Mouse (Mus musculus) large intestine, adult 2 months (tissue): ENCODE measurements around the gene Ebi3. TPM values are rescaled to one million over a fixed set of nuclear protein-coding genes. Genes with fewer than 3 reads are reported as not detected.

ENCODE experiments used
- DNase-seq: peaks from one replicate; pipeline ENCODE4 v3.0.0-alpha.2; 2012; ENCODE audit warnings: low read depth, low spot score
- WGBS: fragments of 180-500 bp; shearing (Covaris S2); methylation state at CpG from one replicate; pipeline ENCODE4 v1.1.7; 2018; 5-methylcytosine and 5-hydroxymethylcytosine counted together
- polyA plus RNA-seq: library from polyadenylated mRNA; depleted of rRNA; stranded (reverse); fragments of >200 nt; gene quantifications from 2 replicates; pipeline ENCODE4 v1.2.3, GENCODE M21; 2012

Ebi3 gene
- polyA plus RNA-seq, 1 experiment = 5.6 TPM

GRCm38 (mm10) chr17:55957726-55958583 lies 5.5 kb downstream of the Ebi3 start:
- no peak for DNase-seq
- 74% methylated on average over 13 of the region's 13 CpGs for WGBS

- 29% methylated on average over 2 of the region's 2 CpGs for WGBS
Observed at GRCm38 (mm10) chr17:55958584-55958886, 6.1 kb downstream of the Ebi3 start.

GRCm38 (mm10) chr17:55958918-55959728 lies 6.7 kb downstream of the Ebi3 start, which contains the start of gene Yju2:
Yju2 (plus strand) TSS chr17:55959099.
- peak; percentile 88 for DNase-seq
- under 1% methylated on average over 46 of the region's 46 CpGs for WGBS

More at GRCm38 (mm10) chr17:55958584-55958886, 6.1 kb downstream of the Ebi3 start:
- DNase-seq = no peak

GRCm38 (mm10) chr17:55959946-55960740 lies 7.7 kb downstream of the Ebi3 start:
- DNase-seq = no peak
- WGBS = 71% methylated on average over 10 of the region's 10 CpGs

- no peak for DNase-seq
Observed at GRCm38 (mm10) chr17:55960791-55961190, 8.4 kb downstream of the Ebi3 start.

- no peak for DNase-seq
- WGBS = 97% methylated on average over 7 of the region's 7 CpGs
Observed at GRCm38 (mm10) chr17:55961631-55962030, 9.2 kb downstream of the Ebi3 start.

GRCm38 (mm10) chr17:55963171-55963570 lies 10.7 kb downstream of the Ebi3 start:
- WGBS = 77% methylated on average over 14 of the region's 14 CpGs
- DNase-seq = no peak

- 95% methylated on average over 10 of the region's 10 CpGs for WGBS
Observed at GRCm38 (mm10) chr17:55964496-55964895, 12.1 kb downstream of the Ebi3 start.

GRCm38 (mm10) chr17:55964996-55965395 lies 12.6 kb downstream of the Ebi3 start:
- WGBS = 80% methylated on average over 9 of the region's 9 CpGs
- no peak for DNase-seq

More at GRCm38 (mm10) chr17:55964496-55964895, 12.1 kb downstream of the Ebi3 start:
- no peak for DNase-seq

GRCm38 (mm10) chr17:55967186-55967585 lies 14.7 kb downstream of the Ebi3 start:
- over 99% methylated on average over 4 of the region's 4 CpGs for WGBS
- no peak for DNase-seq

- no peak for DNase-seq
- 78% methylated on average over 7 of the region's 7 CpGs for WGBS
Observed at GRCm38 (mm10) chr17:55968210-55968609, 15.8 kb downstream of the Ebi3 start.

- 41% methylated on average over 14 of the region's 14 CpGs for WGBS
- DNase-seq = no peak
Observed at GRCm38 (mm10) chr17:55969560-55969959, 17.1 kb downstream of the Ebi3 start.

GRCm38 (mm10) chr17:55969966-55970891 lies 17.8 kb downstream of the Ebi3 start, which contains the start of gene Shd:
Shd (plus strand) TSS chr17:55970467.
- DNase-seq = no peak
- WGBS = 11% methylated on average over 55 of the region's 55 CpGs

GRCm38 (mm10) chr17:55971453-55971852 lies 19.0 kb downstream of the Ebi3 start:
- DNase-seq = no peak
- WGBS = 47% methylated on average over 22 of the region's 22 CpGs

- 17% methylated on average over 13 of the region's 13 CpGs for WGBS
- DNase-seq = no peak
Observed at GRCm38 (mm10) chr17:55976255-55976862, 23.9 kb downstream of the Ebi3 start.

- 61% methylated on average over 3 of the region's 3 CpGs for WGBS
- DNase-seq = no peak
Observed at GRCm38 (mm10) chr17:55977301-55977700, 24.9 kb downstream of the Ebi3 start.

GRCm38 (mm10) chr17:55986030-55986961 lies 33.9 kb downstream of the Ebi3 start, which contains the start of gene Fsd1:
Fsd1 (plus strand) TSS chr17:55986509.
- DNase-seq = no peak
- 10% methylated on average over 35 of the region's 35 CpGs for WGBS
